Mouse (Mus musculus) embryonic facial prominence, embryonic 12.5 days (tissue): ENCODE measurements around the gene Ankrd27. TPM values are rescaled to one million over a fixed set of nuclear protein-coding genes. Genes with fewer than 3 reads are reported as not detected.

Experiments used
- ATAC-seq: fragments of 200-750 bp; cut with Nextera tagmentation; 2 replicates; pipeline ENCODE4 v1.8.0; 2017; ENCODE audit not compliant: insufficient number of reproducible peaks, insufficient read depth, low FRiP score, low TSS enrichment
- H3K27ac ChIP-seq: fragments of 300-500 bp; sonication (generic); 2 replicates; pipeline ENCODE4 v1.5.1; 2016; ENCODE audit warnings: mild to moderate bottlenecking
- H3K27me3 ChIP-seq: fragments of 300-500 bp; sonication (generic); 2 replicates; pipeline ENCODE4 v1.6.1; 2016; ENCODE audit warnings: mild to moderate bottlenecking, moderate library complexity
- H3K36me3 ChIP-seq: fragments of 300-500 bp; sonication (generic); 2 replicates; pipeline ENCODE4 v1.6.1; 2016; ENCODE audit warnings: mild to moderate bottlenecking
- H3K4me1 ChIP-seq: fragments of 300-500 bp; sonication (generic); 2 replicates; pipeline ENCODE4 v1.6.1; 2016
- H3K4me2 ChIP-seq: fragments of 300-500 bp; sonication (generic); replicated peaks from 2 replicates; pipeline ENCODE4 v1.6.1; 2016; ENCODE audit warnings: mild to moderate bottlenecking, moderate library complexity
- H3K4me3 ChIP-seq: fragments of 300-500 bp; sonication (generic); 2 replicates; pipeline ENCODE4 v1.5.1; 2016; ENCODE audit warnings: mild to moderate bottlenecking
- H3K9ac ChIP-seq: fragments of 300-500 bp; sonication (generic); 2 replicates; pipeline ENCODE4 v1.6.1; 2016; ENCODE audit warnings: mild to moderate bottlenecking, moderate library complexity
- H3K9me3 ChIP-seq: fragments of 300-500 bp; sonication (generic); 2 replicates; pipeline ENCODE4 v1.6.1; 2016; ENCODE audit warnings: mild to moderate bottlenecking, moderate library complexity
- WGBS: fragments of 180-500 bp; shearing (Covaris S2); methylation state at CpG from one replicate; pipeline ENCODE4 v1.1.7; 2016; 5-methylcytosine and 5-hydroxymethylcytosine counted together
- polyA plus RNA-seq: library from polyadenylated mRNA; unstranded; fragments of >200 nt; fragmentation: Nextera tagmentation; extraction: Ambion mirVana; gene quantifications from 2 replicates; pipeline ENCODE4 v1.2.1, GENCODE M21; 2016

Gene Ankrd27
- polyA plus RNA-seq, result 41.2 and 41.6 TPM in 2 replicates

- peak within 1 kb of the TSS; percentile 75 for H3K27ac ChIP-seq
Measured at GRCm38 (mm10) chr7:35586055-35586905, at the start of gene Ankrd27. TSS of gene Ankrd27 (plus strand) at chr7:35586244.

GRCm38 (mm10) chr7:35537562-35537961, 48.5 kb upstream of the Ankrd27 start, which contains the start of gene Tdrd12:
TSS of gene Tdrd12 (minus strand) at chr7:35537745.
- Histone ChIP-seq H3K4me2 (no peak within 1 kb of the TSS), H3K9me3 (no peaks in the 10 kb centered on the region), H3K36me3 (no peaks in the 10 kb centered on the region), H3K4me3 (no peak within 1 kb of the TSS), H3K9ac (no peak within 1 kb of the TSS), H3K4me1 (no peaks in the 10 kb centered on the region), H3K27me3 (no peaks in the 10 kb centered on the region), H3K27ac (no peak within 1 kb of the TSS)
- 88% methylated on average over 17 of the region's 17 CpGs for WGBS
- no peak for ATAC-seq

More at GRCm38 (mm10) chr7:35586055-35586905, at the start of gene Ankrd27:
- peak within 1 kb of the TSS; percentile 81 for H3K9ac ChIP-seq
- no peaks in the 10 kb centered on the region for H3K9me3 ChIP-seq
- under 1% methylated on average over 49 of the region's 49 CpGs for WGBS
- H3K36me3 ChIP-seq, result no peaks in the 10 kb centered on the region
- H3K4me3 ChIP-seq, result peak within 1 kb of the TSS; percentile 94
- peak within 1 kb of the TSS; percentile 99 for H3K4me2 ChIP-seq
- ATAC-seq, result peak; percentile 97
- H3K4me1 ChIP-seq, result peaks cover 24% of the 10 kb centered on the region
- H3K27me3 ChIP-seq, result peaks cover 36% of the 10 kb centered on the region

GRCm38 (mm10) chr7:35545881-35546280, 40.2 kb upstream of the Ankrd27 start:
- Histone ChIP-seq H3K4me1 (no peaks in the 10 kb centered on the region), H3K27ac (no peak overlapping the region), H3K27me3 (no peaks in the 10 kb centered on the region), H3K36me3 (peaks cover 17% of the 10 kb centered on the region), H3K4me3 (no peak overlapping the region), H3K9me3 (no peaks in the 10 kb centered on the region), H3K4me2 (no peak overlapping the region), H3K9ac (no peak overlapping the region)
- no peak for ATAC-seq
- WGBS, result 26% methylated on average over 4 of the region's 4 CpGs

- Histone ChIP-seq H3K4me3 (peak overlapping the region; percentile 57), H3K4me2 (peak overlapping the region; percentile 82), H3K4me1 (peaks cover 5% of the 10 kb centered on the region; the same call in 1 of the 2 replicates), H3K27me3 (no peaks in the 10 kb centered on the region), H3K9ac (peak overlapping the region; percentile 87; the same call in 1 of the 2 replicates), H3K36me3 (peaks cover 14% of the 10 kb centered on the region), H3K9me3 (no peaks in the 10 kb centered on the region), H3K27ac (no peak overlapping the region)
- ATAC-seq, result no peak
- WGBS, result 58% methylated on average over 10 of the region's 10 CpGs
Measured at GRCm38 (mm10) chr7:35553751-35554604, 32.1 kb upstream of the Ankrd27 start.

GRCm38 (mm10) chr7:35554605-35555175, 31.4 kb upstream of the Ankrd27 start:
- peak; percentile 58; the same call in 1 of the 2 replicates for ATAC-seq
- WGBS, result 6% methylated on average over 28 of the region's 28 CpGs

GRCm38 (mm10) chr7:35555224-35556204, 30.5 kb upstream of the Ankrd27 start:
- peak overlapping the region; percentile 87 for H3K9ac ChIP-seq
- H3K36me3 ChIP-seq, result peaks cover 3% of the 10 kb centered on the region; the same call in 1 of the 2 replicates
- peaks cover 5% of the 10 kb centered on the region; the same call in 1 of the 2 replicates for H3K4me1 ChIP-seq
- peak overlapping the region; percentile 82 for H3K4me2 ChIP-seq
- H3K9me3 ChIP-seq, result no peaks in the 10 kb centered on the region
- H3K4me3 ChIP-seq, result peak overlapping the region; percentile 57
- under 1% methylated on average over 93 of the region's 93 CpGs for WGBS
- peak overlapping the region; percentile 96 for H3K27ac ChIP-seq
- ATAC-seq, result peak; percentile 91
- H3K27me3 ChIP-seq, result no peaks in the 10 kb centered on the region

More at GRCm38 (mm10) chr7:35554605-35555175, 31.4 kb upstream of the Ankrd27 start:
- Histone ChIP-seq H3K27me3 (no peaks in the 10 kb centered on the region), H3K9me3 (no peaks in the 10 kb centered on the region), H3K4me2 (peak overlapping the region; percentile 82), H3K36me3 (peaks cover 9% of the 10 kb centered on the region), H3K27ac (peak overlapping the region; percentile 96), H3K4me1 (peaks cover 5% of the 10 kb centered on the region; the same call in 1 of the 2 replicates), H3K9ac (peak overlapping the region; percentile 87), H3K4me3 (peak overlapping the region; percentile 57)

GRCm38 (mm10) chr7:35556205-35556603, 29.8 kb upstream of the Ankrd27 start, which contains the start of gene Nudt19:
TSS of gene Nudt19 (minus strand) at chr7:35556304.
- Histone ChIP-seq H3K27ac (peak within 1 kb of the TSS; percentile 96), H3K9me3 (no peaks in the 10 kb centered on the region), H3K27me3 (no peaks in the 10 kb centered on the region), H3K4me3 (peak within 1 kb of the TSS; percentile 57), H3K9ac (peak within 1 kb of the TSS; percentile 87), H3K4me2 (peak within 1 kb of the TSS; percentile 82), H3K36me3 (no peaks in the 10 kb centered on the region), H3K4me1 (peaks cover 5% of the 10 kb centered on the region; the same call in 1 of the 2 replicates)
- no peak for ATAC-seq
- 65% methylated on average over 4 of the region's 4 CpGs for WGBS

- H3K4me1 ChIP-seq, result peaks cover 5% of the 10 kb centered on the region; the same call in 1 of the 2 replicates
- no peak overlapping the region for H3K27ac ChIP-seq
- no peak for ATAC-seq
- H3K36me3 ChIP-seq, result no peaks in the 10 kb centered on the region
- no peak overlapping the region for H3K4me2 ChIP-seq
- 84% methylated on average over 5 of the region's 5 CpGs for WGBS
- no peaks in the 10 kb centered on the region for H3K9me3 ChIP-seq
- H3K4me3 ChIP-seq, result no peak overlapping the region
- H3K9ac ChIP-seq, result no peak overlapping the region
- no peaks in the 10 kb centered on the region for H3K27me3 ChIP-seq
Measured at GRCm38 (mm10) chr7:35556905-35557304, 29.1 kb upstream of the Ankrd27 start.

GRCm38 (mm10) chr7:35557577-35557976, 28.5 kb upstream of the Ankrd27 start:
- WGBS, result 87% methylated on average over 3 of the region's 3 CpGs
- Histone ChIP-seq H3K27ac (no peak overlapping the region), H3K9me3 (no peaks in the 10 kb centered on the region), H3K4me1 (peaks cover 5% of the 10 kb centered on the region; the same call in 1 of the 2 replicates), H3K27me3 (no peaks in the 10 kb centered on the region), H3K4me3 (no peak overlapping the region), H3K9ac (no peak overlapping the region), H3K36me3 (no peaks in the 10 kb centered on the region), H3K4me2 (no peak overlapping the region)
- ATAC-seq, result no peak

GRCm38 (mm10) chr7:35558681-35559080, 27.4 kb upstream of the Ankrd27 start:
- no peak overlapping the region for H3K4me3 ChIP-seq
- H3K4me1 ChIP-seq, result peaks cover 5% of the 10 kb centered on the region; the same call in 1 of the 2 replicates
- no peak overlapping the region for H3K9ac ChIP-seq
- no peaks in the 10 kb centered on the region for H3K9me3 ChIP-seq
- H3K36me3 ChIP-seq, result no peaks in the 10 kb centered on the region
- ATAC-seq, result no peak
- no peak overlapping the region for H3K27ac ChIP-seq
- H3K27me3 ChIP-seq, result no peaks in the 10 kb centered on the region
- WGBS, result 53% methylated on average over 2 of the region's 2 CpGs
- no peak overlapping the region for H3K4me2 ChIP-seq
